Mouse (Mus musculus) heart, embryonic 15.5 days (tissue): ENCODE measurements around the gene Tbxa2r. TPM values are rescaled to one million over a fixed set of nuclear protein-coding genes. Genes with fewer than 3 reads are reported as not detected.

Experiments used
- ATAC-seq: fragments of 200-750 bp; cut with Nextera tagmentation; replicated peaks from 2 replicates; pipeline ENCODE4 v1.8.0; 2017; ENCODE audit warnings: low read depth, moderate TSS enrichment; ENCODE audit not compliant: insufficient number of reproducible peaks, insufficient read depth, low FRiP score
- H3K27ac ChIP-seq: fragments of 300-500 bp; sonication (generic); 2 replicates; pipeline ENCODE4 v1.5.1; 2015; ENCODE audit warnings: mild to moderate bottlenecking, inconsistent platforms
- H3K27me3 ChIP-seq: fragments of 300-500 bp; sonication (generic); 2 replicates; pipeline ENCODE4 v1.6.1; 2015; ENCODE audit warnings: inconsistent platforms
- H3K36me3 ChIP-seq: fragments of 300-500 bp; sonication (generic); 2 replicates; pipeline ENCODE4 v1.6.1; 2015; ENCODE audit warnings: mild to moderate bottlenecking, inconsistent platforms
- H3K4me1 ChIP-seq: fragments of 300-500 bp; sonication (generic); replicated peaks from 2 replicates; pipeline ENCODE4 v1.6.1; 2015; ENCODE audit warnings: inconsistent platforms
- H3K4me2 ChIP-seq: fragments of 300-500 bp; sonication (generic); 2 replicates; pipeline ENCODE4 v1.6.1; 2015; ENCODE audit warnings: inconsistent platforms, mild to moderate bottlenecking, moderate library complexity
- H3K4me3 ChIP-seq: fragments of 300-500 bp; sonication (generic); 2 replicates; pipeline ENCODE4 v1.5.1; 2015; ENCODE audit warnings: mild to moderate bottlenecking, inconsistent platforms
- H3K9ac ChIP-seq: fragments of 300-500 bp; sonication (generic); 2 replicates; pipeline ENCODE4 v1.6.1; 2015; ENCODE audit warnings: mild to moderate bottlenecking, inconsistent platforms
- H3K9me3 ChIP-seq: fragments of 300-500 bp; sonication (generic); replicated peaks from 2 replicates; pipeline ENCODE4 v1.6.1; 2016; ENCODE audit warnings: inconsistent platforms
- WGBS: fragments of 180-500 bp; shearing (Covaris S2); methylation state at CpG from one replicate; pipeline ENCODE4 v1.1.7; 2015; ENCODE audit warnings: mixed read lengths; 5-methylcytosine and 5-hydroxymethylcytosine counted together
- polyA plus RNA-seq: library from polyadenylated mRNA; unstranded; fragments of >200 nt; fragmentation: Nextera tagmentation; extraction: Ambion mirVana; gene quantifications from 2 replicates; pipeline ENCODE4 v1.2.1, GENCODE M21; 2015

The Tbxa2r gene
- polyA plus RNA-seq, 1 experiment from 2014 or later, result 11.3 TPM

- Histone ChIP-seq H3K4me3 (peak within 1 kb of the TSS; percentile 71; the same call in 1 of the 2 replicates), H3K4me2 (peak within 1 kb of the TSS; percentile 19; the same call in 1 of the 2 replicates), H3K9ac (no peak within 1 kb of the TSS), H3K36me3 (no peaks in the 10 kb centered on the region), H3K27ac (peak within 1 kb of the TSS; percentile 7; the same call in 1 of the 2 replicates), H3K9me3 (no peaks in the 10 kb centered on the region), H3K27me3 (peaks cover 29% of the 10 kb centered on the region), H3K4me1 (peaks cover 43% of the 10 kb centered on the region)
- 61% methylated on average over 9 of the region's 9 CpGs for WGBS
- ATAC-seq, result no peak
Measured at GRCm38 (mm10) chr10:81291511-81292104, 36.9 kb upstream of the Tbxa2r start, which contains the start of gene Tjp3. Tjp3 (minus strand) TSS chr10:81291581.

DNA sequence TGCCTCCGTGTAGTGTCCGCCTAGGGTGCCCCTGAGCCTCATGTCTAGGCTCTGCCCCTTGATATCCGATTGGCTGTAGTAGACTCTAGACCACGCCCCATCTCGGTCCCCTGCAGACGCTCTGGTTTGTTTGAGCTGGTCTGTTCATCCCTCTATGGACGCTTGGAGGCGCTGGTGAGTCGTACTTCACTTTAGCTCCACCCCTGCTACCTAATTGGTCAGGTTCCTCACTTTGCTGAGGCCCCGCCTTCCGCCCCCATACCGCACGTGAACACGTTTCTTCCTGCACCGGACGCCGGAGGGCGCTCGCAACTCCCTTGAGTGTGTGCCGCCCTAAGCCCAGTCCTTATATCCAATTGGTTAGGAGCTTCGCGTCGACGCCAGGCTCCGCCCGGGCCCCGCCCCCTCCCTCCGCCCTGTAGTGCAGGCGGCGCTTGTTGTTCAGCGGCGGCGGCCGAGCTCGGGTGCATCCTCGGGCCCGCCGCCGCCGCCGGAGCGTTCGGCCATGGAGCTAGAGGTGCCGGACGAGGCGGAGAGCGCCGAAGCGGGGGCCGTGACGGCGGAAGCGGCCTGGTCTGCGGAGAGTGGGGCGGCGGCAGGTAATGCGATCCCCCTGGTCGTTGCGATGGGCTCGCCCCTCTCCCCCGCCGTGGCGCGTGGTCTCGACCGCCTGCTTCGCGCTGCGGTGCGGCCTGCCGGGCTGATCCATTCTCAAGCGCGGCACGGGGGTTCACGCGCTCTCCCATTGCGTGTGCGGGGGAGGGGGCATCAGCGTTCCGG, 35.8 kb upstream of the Tbxa2r start, which contains the start of gene Pip5k1c:
Gene Pip5k1c, plus strand, starts transcription at position 410 of the 780 bp plus-strand sequence.
- Histone ChIP-seq H3K9ac (peak within 1 kb of the TSS; percentile 87), H3K27me3 (peaks cover 28% of the 10 kb centered on the region), H3K4me2 (peak within 1 kb of the TSS; percentile 93), H3K27ac (peak within 1 kb of the TSS; percentile 88), H3K36me3 (no peaks in the 10 kb centered on the region), H3K4me3 (peak within 1 kb of the TSS; percentile 71), H3K9me3 (no peaks in the 10 kb centered on the region), H3K4me1 (peaks cover 49% of the 10 kb centered on the region)
- ATAC-seq, result peak; percentile 95
- WGBS, result under 1% methylated on average over 78 of the region's 80 CpGs

- 3% methylated on average over 25 of the region's 25 CpGs for WGBS
- Histone ChIP-seq H3K4me2 (peak overlapping the region; percentile 93), H3K27me3 (peaks cover 21% of the 10 kb centered on the region), H3K4me1 (peaks cover 57% of the 10 kb centered on the region), H3K4me3 (peak overlapping the region; percentile 71), H3K9me3 (no peaks in the 10 kb centered on the region), H3K9ac (peak overlapping the region; percentile 87), H3K27ac (peak overlapping the region; percentile 88), H3K36me3 (no peaks in the 10 kb centered on the region)
- no peak for ATAC-seq
Measured at GRCm38 (mm10) chr10:81293334-81294030, 35.0 kb upstream of the Tbxa2r start.

GRCm38 (mm10) chr10:81294442-81294841, 34.1 kb upstream of the Tbxa2r start:
- H3K27me3 ChIP-seq, result peaks cover 20% of the 10 kb centered on the region
- H3K9ac ChIP-seq, result peak overlapping the region; percentile 87
- peak overlapping the region; percentile 93 for H3K4me2 ChIP-seq
- no peak overlapping the region for H3K27ac ChIP-seq
- H3K36me3 ChIP-seq, result no peaks in the 10 kb centered on the region
- ATAC-seq, result no peak
- WGBS, result 47% methylated on average over 8 of the region's 8 CpGs
- no peaks in the 10 kb centered on the region for H3K9me3 ChIP-seq
- peak overlapping the region; percentile 71 for H3K4me3 ChIP-seq
- peaks cover 60% of the 10 kb centered on the region for H3K4me1 ChIP-seq

DNA sequence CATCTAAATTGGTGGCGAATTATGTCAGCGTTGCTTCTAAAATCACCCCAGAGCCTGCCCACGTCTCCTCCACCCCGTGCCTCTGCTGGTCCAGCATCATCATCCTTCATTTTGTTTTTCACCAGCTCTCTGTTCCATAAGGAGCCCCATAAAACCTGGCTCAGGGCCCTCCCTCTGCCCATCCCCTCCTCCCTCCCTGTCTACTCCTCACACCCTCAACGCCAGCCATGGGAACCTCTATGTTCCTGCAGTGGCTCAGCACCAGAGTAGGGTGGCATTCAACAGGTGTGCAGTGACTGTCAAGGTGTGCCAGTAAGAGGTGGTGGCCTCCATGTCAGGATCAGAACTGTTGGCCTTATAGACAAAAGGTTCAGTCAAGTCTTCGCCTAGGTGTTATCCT, 33.3 kb upstream of the Tbxa2r start:
- H3K9me3 ChIP-seq, result no peaks in the 10 kb centered on the region
- H3K4me3 ChIP-seq, result no peak overlapping the region
- H3K9ac ChIP-seq, result no peak overlapping the region
- no peaks in the 10 kb centered on the region for H3K36me3 ChIP-seq
- H3K27me3 ChIP-seq, result peaks cover 12% of the 10 kb centered on the region
- peaks cover 66% of the 10 kb centered on the region for H3K4me1 ChIP-seq
- H3K4me2 ChIP-seq, result peak overlapping the region; percentile 93; the same call in 1 of the 2 replicates
- WGBS, result 85% methylated on average over 6 of the region's 6 CpGs
- no peak overlapping the region for H3K27ac ChIP-seq
- no peak for ATAC-seq

- Histone ChIP-seq H3K9ac (no peak overlapping the region), H3K4me1 (peaks cover 73% of the 10 kb centered on the region), H3K27me3 (no peaks in the 10 kb centered on the region), H3K4me3 (no peak overlapping the region), H3K4me2 (peak overlapping the region; percentile 16; the same call in 1 of the 2 replicates), H3K27ac (peak overlapping the region; percentile 75), H3K36me3 (no peaks in the 10 kb centered on the region), H3K9me3 (no peaks in the 10 kb centered on the region)
- WGBS, result 71% methylated on average over 6 of the region's 6 CpGs
- ATAC-seq, result no peak
Measured at GRCm38 (mm10) chr10:81297246-81297645, 31.3 kb upstream of the Tbxa2r start.

GRCm38 (mm10) chr10:81297845-81298244, 30.7 kb upstream of the Tbxa2r start:
- Histone ChIP-seq H3K4me1 (peaks cover 79% of the 10 kb centered on the region), H3K9ac (peak overlapping the region; percentile 31; the same call in 1 of the 2 replicates), H3K27me3 (no peaks in the 10 kb centered on the region), H3K36me3 (no peaks in the 10 kb centered on the region), H3K4me3 (no peak overlapping the region), H3K9me3 (no peaks in the 10 kb centered on the region), H3K4me2 (peak overlapping the region; percentile 16; the same call in 1 of the 2 replicates), H3K27ac (peak overlapping the region; percentile 75)
- ATAC-seq, result peak; percentile 58
- 27% methylated on average over 10 of the region's 10 CpGs for WGBS

DNA sequence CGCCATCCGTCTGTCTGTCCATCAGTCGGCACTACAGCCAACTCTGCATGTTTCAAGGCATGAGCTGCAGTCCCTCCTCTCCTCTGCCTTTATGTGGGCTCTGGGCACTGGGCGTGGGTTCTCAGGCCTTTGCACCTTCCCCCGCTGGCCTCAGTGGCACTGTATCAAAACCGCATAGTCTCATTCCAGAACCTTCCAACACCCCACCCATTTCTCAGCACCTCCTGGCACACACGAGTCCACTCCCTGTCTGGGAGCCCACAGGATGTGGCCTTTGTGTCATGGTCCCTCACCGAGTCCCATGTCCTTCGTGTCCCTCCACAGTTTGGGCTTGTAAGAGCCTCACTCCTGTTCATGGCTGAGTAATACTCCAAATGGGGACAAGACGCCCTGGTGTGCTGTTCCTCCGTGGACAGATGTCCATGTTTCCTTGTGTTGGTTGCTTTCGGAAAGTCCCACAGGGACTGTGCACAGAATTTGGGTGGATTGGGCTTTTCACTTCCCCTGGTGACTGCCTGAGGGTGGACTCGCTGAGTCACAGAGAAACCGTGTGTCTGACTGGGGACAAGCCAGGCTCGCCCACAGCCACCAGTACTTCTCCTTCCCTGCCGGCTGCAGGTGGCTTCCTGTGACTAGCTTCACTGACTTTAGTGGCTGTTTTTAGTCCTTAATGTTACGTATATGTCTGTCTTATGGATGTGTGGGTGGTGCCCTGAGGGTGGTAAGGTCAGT, 30.0 kb upstream of the Tbxa2r start:
- ATAC-seq, result no peak
- Histone ChIP-seq H3K4me1 (peaks cover 83% of the 10 kb centered on the region), H3K4me2 (no peak overlapping the region), H3K27me3 (no peaks in the 10 kb centered on the region), H3K4me3 (no peak overlapping the region), H3K36me3 (no peaks in the 10 kb centered on the region), H3K9me3 (no peaks in the 10 kb centered on the region), H3K9ac (no peak overlapping the region), H3K27ac (peak overlapping the region; percentile 75)
- WGBS, result 84% methylated on average over 17 of the region's 17 CpGs

- Histone ChIP-seq H3K27ac (0 out of 2 replicates have a peak overlapping the region, but pooled peaks have one; percentile 6), H3K36me3 (no peaks in the 10 kb centered on the region), H3K4me2 (no peak overlapping the region), H3K4me3 (no peak overlapping the region), H3K4me1 (peaks cover 82% of the 10 kb centered on the region), H3K27me3 (no peaks in the 10 kb centered on the region), H3K9ac (no peak overlapping the region), H3K9me3 (no peaks in the 10 kb centered on the region)
- no peak for ATAC-seq
- WGBS, result 81% methylated on average over 14 of the region's 14 CpGs
Measured at GRCm38 (mm10) chr10:81299585-81300351, 28.8 kb upstream of the Tbxa2r start.

GRCm38 (mm10) chr10:81300352-81300907, 28.1 kb upstream of the Tbxa2r start:
- H3K4me3 ChIP-seq, result no peak overlapping the region
- H3K9me3 ChIP-seq, result no peaks in the 10 kb centered on the region
- 70% methylated on average over 9 of the region's 9 CpGs for WGBS
- no peak overlapping the region for H3K9ac ChIP-seq
- no peaks in the 10 kb centered on the region for H3K36me3 ChIP-seq
- H3K4me2 ChIP-seq, result no peak overlapping the region
- no peak overlapping the region for H3K27ac ChIP-seq
- ATAC-seq, result no peak
- H3K4me1 ChIP-seq, result peaks cover 79% of the 10 kb centered on the region
- H3K27me3 ChIP-seq, result no peaks in the 10 kb centered on the region
